In the genomic region with DNA sequence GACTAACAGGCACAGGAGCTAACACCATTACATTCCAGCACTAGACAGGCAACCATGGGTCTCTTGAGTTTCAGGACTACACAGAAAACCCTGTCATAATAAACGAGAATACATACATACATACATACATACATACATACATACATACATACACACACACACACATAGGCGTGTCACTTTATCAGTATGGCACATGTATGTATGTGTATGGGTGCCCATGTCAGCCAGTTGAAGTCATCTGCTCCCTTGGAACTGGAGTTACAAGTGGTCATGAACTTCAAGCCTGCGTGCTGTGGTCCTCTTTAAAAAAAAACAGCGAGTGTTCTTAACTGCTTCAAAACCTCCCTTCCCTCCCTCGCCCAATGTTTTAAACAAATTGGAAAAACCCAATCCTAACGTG, we compare ENCODE assay signal across 1 mouse cellular context.
TF ChIP-seq lines count a peak whose summit lies in the region.

No protein-coding gene starts in this region.

TF ChIP-seq in CH12.LX, 34 proteins besides CTCF, POLR2A, EP300 and RAD21 (continued from another document):
- TF ChIP-seq BHLHE40 (IDR thresholded peaks at IDR 0.05; ENCODE audit: low read depth, low read length), result no peak
- TF ChIP-seq SIN3A (IDR thresholded peaks at IDR 0.05; ENCODE audit: low read length), result no peak
TF ChIP-seq in CH12.LX: peak in this region for 0.
